38 mouse cellular contexts compared by ENCODE assay signal in genomic region chr3:116952242-116952899, GRCm38 (mm10). TPM values are rescaled to one million over a fixed set of nuclear protein-coding genes. Genes with fewer than 3 reads are reported as not detected.
DNase-seq lines count a peak whose midpoint lies in the region; ATAC-seq and TF ChIP-seq lines count a peak whose summit lies in the region.
"Had no signal": no experiment of that assay in that cellular context is flagged by ENCODE, and none has a peak within 500 bp of the region (broad histone marks: within the 10 kb centered on the region; RNA-seq: fewer than 3 reads in every experiment).

No protein-coding gene starts in this region.

- no peaks in the 10 kb centered on the region for H3K4me1 ChIP-seq in kidney, adult 2 months (ENCODE audit: control insufficient read depth, insufficient read depth, low read length)
- no peaks in the 10 kb centered on the region for H3K4me1 ChIP-seq in kidney, embryonic 14.5 days (ENCODE audit: control insufficient read depth, insufficient read depth, low read length)
- no peaks in the 10 kb centered on the region; the same call in 1 of the 2 replicates for H3K4me1 ChIP-seq in lung, postnatal 0 days (ENCODE audit: insufficient read depth, low read depth, low read length)
- H3K4me1 ChIP-seq in lung, adult 2 months (ENCODE audit: control insufficient read depth, insufficient read depth, low read length), result peaks cover 10% of the 10 kb centered on the region
- H3K4me1 ChIP-seq: embryonic facial prominence, embryonic 15.5 days; forebrain, embryonic 12.5 days; hindbrain, embryonic 10.5 days; limb, embryonic 12.5 days had no signal

- no peak overlapping the region for H3ac ChIP-seq in myocyte (ENCODE audit: control insufficient read depth, insufficient read length)

- peak; percentile 87 for TF ChIP-seq EP300 in lung, postnatal 0 days (IDR thresholded peaks at IDR 0.05)

- intact Hi-C loops in heart, postnatal 36 days (cut with DNase I), result no loop called here

- ATAC-seq in kidney, embryonic 14.5 days (ENCODE audit: low FRiP score, low TSS enrichment), result no peak
- ATAC-seq in lung, postnatal 0 days, result peak; percentile 46
- ATAC-seq: forebrain, postnatal 0 days; hindbrain, embryonic 16.5 days had no signal

- DNase-seq in heart, adult 11 months, result peak; percentile 94
- DNase-seq in heart, postnatal 36 days, result no peak
- DNase-seq in kidney, adult 2 months, result peak; percentile 31
- peak; percentile 68 for DNase-seq in lung, postnatal 0 days (ENCODE audit: low spot score)
- DNase-seq in lung, adult 2 months, result no peak
- DNase-seq in retina, postnatal 1 day, result no peak
- DNase-seq: adrenal gland, adult 8-10 months; B cell, adult 2 months; cerebellum, adult 2 months; cerebellum, postnatal 14 days; forebrain, postnatal 0 days; gastrocnemius, postnatal 10 days; kidney, adult 18-20 months; kidney, postnatal 4 days; liver, embryonic 13.5 days; lung, embryonic 14.5 days; midbrain, embryonic 14.5 days; right cerebral cortex, adult 18-20 months; spleen, adult 18-20 months; thymus, postnatal 14 days had no signal

- H3K27ac ChIP-seq in kidney, adult 2 months (ENCODE audit: insufficient read depth, low read depth, low read length), result no peak overlapping the region
- no peak overlapping the region for H3K27ac ChIP-seq in kidney, embryonic 14.5 days (ENCODE audit: low read depth, low read length)
- peak overlapping the region; percentile 26; the same call in 1 of the 2 replicates for H3K27ac ChIP-seq in lung, postnatal 0 days (ENCODE audit: low read length)
- H3K27ac ChIP-seq: embryonic facial prominence, embryonic 15.5 days; forebrain, embryonic 12.5 days; heart, embryonic 15.5 days; hindbrain, embryonic 10.5 days; kidney, postnatal 0 days; limb, embryonic 12.5 days; liver, embryonic 13.5 days had no signal

- WGBS in kidney, adult 2 months, result 77% methylated on average over 8 of the region's 8 CpGs
- 84% methylated on average over 8 of the region's 8 CpGs for WGBS in kidney, embryonic 14.5 days
- WGBS in lung, postnatal 0 days, result 70% methylated on average over 8 of the region's 8 CpGs
- WGBS in lung, adult 2 months, result 65% methylated on average over 8 of the region's 8 CpGs

- no peaks in the 10 kb centered on the region for H3K9me3 ChIP-seq in kidney, embryonic 14.5 days (ENCODE audit: control insufficient read depth, low read length)
- no peaks in the 10 kb centered on the region for H3K9me3 ChIP-seq in lung, postnatal 0 days (ENCODE audit: low read length)
- H3K9me3 ChIP-seq: embryonic facial prominence, embryonic 15.5 days; forebrain, embryonic 12.5 days; heart, embryonic 15.5 days; hindbrain, embryonic 10.5 days; limb, embryonic 12.5 days; liver, embryonic 13.5 days had no signal

- TF ChIP-seq POLR2A in kidney, adult 2 months (IDR thresholded peaks at IDR 0.05; ENCODE audit: low read depth, low read length), result no peak
- TF ChIP-seq POLR2A in lung, adult 2 months (IDR thresholded peaks at IDR 0.05; ENCODE audit: borderline replicate concordance, extremely low read depth, low read depth, low read length), result no peak
- TF ChIP-seq POLR2A in myocyte (IDR thresholded peaks at IDR 0.05; ENCODE audit: insufficient read length, low read depth), result no peak

- TF ChIP-seq CTCF in kidney, adult 2 months (conservative IDR thresholded peaks at IDR 0.05; ENCODE audit: insufficient read depth, insufficient read length, low read depth, low read length), result no peak
- no peak for TF ChIP-seq CTCF in lung, postnatal 0 days (IDR thresholded peaks at IDR 0.05)
- TF ChIP-seq CTCF in lung, adult 2 months (IDR thresholded peaks at IDR 0.05; ENCODE audit: insufficient read depth, low read length), result no peak

- no peak overlapping the region for H3K4me3 ChIP-seq in kidney, adult 2 months (ENCODE audit: insufficient read depth, low read depth, low read length)
- H3K4me3 ChIP-seq in kidney, embryonic 14.5 days (ENCODE audit: low read length), result no peak overlapping the region
- H3K4me3 ChIP-seq in lung, postnatal 0 days (ENCODE audit: low read depth, low read length), result no peak overlapping the region
- H3K4me3 ChIP-seq in lung, adult 2 months (replicated peaks; ENCODE audit: extremely low read depth, low read depth, low read length), result no peak overlapping the region
- no peak overlapping the region for H3K4me3 ChIP-seq in myocyte
- H3K4me3 ChIP-seq: embryonic facial prominence, embryonic 15.5 days; forebrain, embryonic 12.5 days; heart, embryonic 15.5 days; hindbrain, embryonic 10.5 days; limb, embryonic 12.5 days; liver, embryonic 13.5 days had no signal

- H3K79me2 ChIP-seq in myocyte (ENCODE audit: control insufficient read depth, insufficient read depth), result no peaks in the 10 kb centered on the region

- H3K4me2 ChIP-seq in kidney, embryonic 14.5 days (replicated peaks; ENCODE audit: low read depth, low read length), result no peak overlapping the region
- no peak overlapping the region for H3K4me2 ChIP-seq in lung, postnatal 0 days (replicated peaks; ENCODE audit: low read depth, low read length)
- peak overlapping the region; percentile 25 for H3K4me2 ChIP-seq in myocyte (ENCODE audit: low read depth)
- H3K4me2 ChIP-seq: embryonic facial prominence, embryonic 15.5 days; forebrain, embryonic 12.5 days; heart, embryonic 15.5 days; limb, embryonic 12.5 days; liver, embryonic 13.5 days; lung, embryonic 14.5 days had no signal

- H3K36me3 ChIP-seq in kidney, adult 2 months (ENCODE audit: control insufficient read depth, insufficient read depth, low read length), result no peaks in the 10 kb centered on the region
- no peaks in the 10 kb centered on the region for H3K36me3 ChIP-seq in kidney, embryonic 14.5 days (ENCODE audit: control insufficient read depth, insufficient read depth, low read length)
- no peaks in the 10 kb centered on the region for H3K36me3 ChIP-seq in lung, postnatal 0 days (ENCODE audit: insufficient read depth, low read length)
- no peaks in the 10 kb centered on the region for H3K36me3 ChIP-seq in myocyte (ENCODE audit: control insufficient read depth, insufficient read depth)
- H3K36me3 ChIP-seq: embryonic facial prominence, embryonic 15.5 days; forebrain, embryonic 12.5 days; heart, embryonic 15.5 days; hindbrain, embryonic 10.5 days; limb, embryonic 12.5 days; liver, embryonic 13.5 days had no signal

- H3K27me3 ChIP-seq in kidney, adult 2 months (replicated peaks; ENCODE audit: control insufficient read depth, insufficient read depth, low read length), result no peaks in the 10 kb centered on the region
- no peaks in the 10 kb centered on the region for H3K27me3 ChIP-seq in kidney, embryonic 14.5 days (ENCODE audit: control insufficient read depth, insufficient read depth, low read length)
- H3K27me3 ChIP-seq in lung, postnatal 0 days (replicated peaks; ENCODE audit: insufficient read depth, low read length), result no peaks in the 10 kb centered on the region
- H3K27me3 ChIP-seq in myocyte (ENCODE audit: control insufficient read depth, insufficient read depth, insufficient read length), result no peaks in the 10 kb centered on the region
- H3K27me3 ChIP-seq: embryonic facial prominence, embryonic 15.5 days; forebrain, embryonic 12.5 days; heart, embryonic 15.5 days; limb, embryonic 12.5 days; liver, embryonic 13.5 days had no signal

- no peak overlapping the region for H3K9ac ChIP-seq in kidney, embryonic 14.5 days (ENCODE audit: low read depth, low read length)
- H3K9ac ChIP-seq in lung, postnatal 0 days (replicated peaks; ENCODE audit: low read depth), result no peak overlapping the region
- H3K9ac ChIP-seq: embryonic facial prominence, embryonic 15.5 days; forebrain, embryonic 12.5 days; forebrain, postnatal 0 days; heart, embryonic 15.5 days; limb, embryonic 12.5 days; liver, embryonic 13.5 days; lung, embryonic 14.5 days had no signal

TF ChIP-seq in myocyte, 11 proteins besides CTCF, POLR2A, EP300 and RAD21:
- no peak for TF ChIP-seq MYOG (IDR thresholded peaks at IDR 0.05; ENCODE audit: control insufficient read depth in 1 of 3, insufficient read depth in 1 of 3, insufficient read length in 2 of 3, low read depth in 2 of 3)
- no peak for TF ChIP-seq CEBPB (IDR thresholded peaks at IDR 0.05; ENCODE audit: insufficient read depth, poor library complexity, severe bottlenecking)
- no peak for TF ChIP-seq POLR2AphosphoS2 (IDR thresholded peaks at IDR 0.05; ENCODE audit: insufficient read length, low read depth)
- TF ChIP-seq MAX (IDR thresholded peaks at IDR 0.05; ENCODE audit: low read depth), result no peak
- TF ChIP-seq REST (IDR thresholded peaks at IDR 0.05; ENCODE audit: insufficient read depth, insufficient read length), result no peak
- no peak for TF ChIP-seq E2F4 (IDR thresholded peaks at IDR 0.05; ENCODE audit: insufficient read depth)
- TF ChIP-seq TCF12 (IDR thresholded peaks at IDR 0.05; ENCODE audit: insufficient read depth, poor library complexity, severe bottlenecking), result no peak
- TF ChIP-seq MYOD1 (IDR thresholded peaks at IDR 0.05; ENCODE audit: control insufficient read depth in 1 of 3, insufficient read length in 2 of 3, low read depth in 2 of 3), result no peak
- no peak for TF ChIP-seq SRF (IDR thresholded peaks at IDR 0.05; ENCODE audit: control insufficient read depth, insufficient read length, low read depth)
- no peak for TF ChIP-seq USF1 (IDR thresholded peaks at IDR 0.05; ENCODE audit: low read depth)
- no peak for TF ChIP-seq TCF3 (IDR thresholded peaks at IDR 0.05; ENCODE audit: insufficient read length, low read depth)

RNA-seq across cellular contexts. Expression of gene 4930455H04Rik, which starts 15.7 kb away (rescaled TPM):
- total RNA-seq in heart, postnatal 36 days (2021), result not detected
- not detected in 2 replicates for polyA plus RNA-seq in kidney, adult 2 months (2012; rRNA removed)
- not detected in 2 replicates for polyA plus RNA-seq in kidney, embryonic 14.5 days (2014; fragmentation: Nextera tagmentation; extraction: Ambion mirVana)
- not detected in 2 replicates for polyA plus RNA-seq in lung, postnatal 0 days (2015; fragmentation: Nextera tagmentation; extraction: Ambion mirVana)
- not detected in 2 replicates for polyA plus RNA-seq in lung, adult 2 months (2012; rRNA removed)
- not detected for polyA plus RNA-seq in myocyte (2012; fragmentation: generic; extraction: Trizol)
- total RNA-seq: adrenal gland, adult 8-10 months; forebrain, postnatal 0 days; granulocyte monocyte progenitor cell, adult 5-6 weeks; left cerebral cortex, postnatal 25 days; neutrophil, adult 5-6 weeks had no signal
- polyA plus RNA-seq: brain, embryonic 14.5 days; cerebellum, adult 2 months; cortical plate, adult 2 months; embryonic facial prominence, embryonic 15.5 days; forebrain, embryonic 12.5 days; forebrain, postnatal 0 days; heart, embryonic 15.5 days; hindbrain, embryonic 10.5 days; hindbrain, embryonic 16.5 days; intestine, embryonic 14.5 days; kidney, postnatal 0 days; limb, embryonic 12.5 days; liver, embryonic 13.5 days; lung, embryonic 14.5 days; midbrain, embryonic 14.5 days; neural tube, embryonic 11.5 days; stomach, embryonic 16.5 days; urinary bladder, adult 2 months had no signal

RNA-seq across cellular contexts. Expression of gene Palmd, which starts 16.4 kb away (rescaled TPM):
- 10 to 100 TPM; 47.0 to 64.1 TPM for total RNA-seq in heart, postnatal 36 days (2021)
- 1.3 and 2.0 TPM in 2 replicates for polyA plus RNA-seq in kidney, adult 2 months (2012; rRNA removed)
- polyA plus RNA-seq in kidney, embryonic 14.5 days (2014; fragmentation: Nextera tagmentation; extraction: Ambion mirVana), result 1.6 and 1.7 TPM in 2 replicates
- polyA plus RNA-seq in lung, postnatal 0 days (2015; fragmentation: Nextera tagmentation; extraction: Ambion mirVana), result 16.1 and 23.0 TPM in 2 replicates
- 5.6 and 10.5 TPM in 2 replicates for polyA plus RNA-seq in lung, adult 2 months (2012; rRNA removed)
- polyA plus RNA-seq in myocyte (2012; fragmentation: generic; extraction: Trizol), result 0.36 TPM
- total RNA-seq: granulocyte monocyte progenitor cell, adult 5-6 weeks; neutrophil, adult 5-6 weeks had no signal

Comparison
In these comparisons a context has a peak if more than half of its experiments do, and no peak if none do; other contexts are left out.
1. DNase-seq: peak in heart, adult 11 months (single experiment), kidney, adult 2 months (single experiment) and lung, postnatal 0 days (single experiment); none in heart, postnatal 36 days (0 of 2), lung, adult 2 months (single experiment) and retina, postnatal 1 day (single experiment).